Mouse (Mus musculus) spleen, postnatal 4 days (tissue): ENCODE measurements around the gene Cdr2l.
"Not testable (repeated sequence)": the region's sequence is repeated elsewhere in the genome, so short reads cannot be mapped to it uniquely, and the experiment has no call there.

Experiments
- DNase-seq, 2 experiments: peaks; one replicate each; pipeline ENCODE4 v3.0.0; 2022; ENCODE audit warnings: low spot score in 2 of 2

The Cdr2l gene

DNA sequence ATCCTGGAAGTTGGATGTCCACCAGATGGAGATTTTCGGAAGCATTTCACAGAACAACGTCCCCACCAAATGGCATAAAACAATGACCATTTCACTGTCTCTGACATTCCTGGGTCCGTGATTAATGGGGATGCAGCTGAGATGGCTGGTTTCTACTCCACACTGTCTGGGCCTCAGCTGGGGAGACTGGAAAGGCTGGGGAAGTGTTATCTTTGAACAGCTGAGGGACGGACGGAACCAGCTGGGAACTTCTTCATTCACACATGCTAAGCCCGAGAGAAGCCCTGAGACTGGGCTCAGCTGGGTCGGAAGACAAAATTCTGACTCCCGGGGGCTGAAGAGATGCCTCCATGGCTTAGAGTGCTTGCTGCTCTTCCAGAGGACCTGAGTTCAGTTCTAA lies 10.4 kb upstream of the Cdr2l start:
- no peak for DNase-seq

DNA sequence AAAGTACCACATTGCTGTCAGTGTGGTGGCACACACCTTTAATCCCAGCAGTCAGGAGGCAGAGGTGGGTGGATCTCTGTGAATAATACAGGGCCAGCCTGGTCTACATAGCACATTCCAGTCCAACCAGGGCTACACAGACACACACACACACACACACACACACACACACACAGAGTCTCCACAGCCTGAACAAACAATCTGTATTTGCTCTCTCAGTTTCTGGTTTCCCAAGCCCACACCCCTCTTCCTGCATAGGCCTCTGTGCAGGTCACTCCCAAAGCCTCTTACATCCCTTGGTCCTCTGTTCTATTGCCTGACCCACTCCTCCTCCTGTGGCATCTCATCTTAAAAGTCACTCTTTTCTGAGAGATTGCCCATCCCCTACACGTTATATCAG lies 9.7 kb upstream of the Cdr2l start:
- no peak for DNase-seq

DNA sequence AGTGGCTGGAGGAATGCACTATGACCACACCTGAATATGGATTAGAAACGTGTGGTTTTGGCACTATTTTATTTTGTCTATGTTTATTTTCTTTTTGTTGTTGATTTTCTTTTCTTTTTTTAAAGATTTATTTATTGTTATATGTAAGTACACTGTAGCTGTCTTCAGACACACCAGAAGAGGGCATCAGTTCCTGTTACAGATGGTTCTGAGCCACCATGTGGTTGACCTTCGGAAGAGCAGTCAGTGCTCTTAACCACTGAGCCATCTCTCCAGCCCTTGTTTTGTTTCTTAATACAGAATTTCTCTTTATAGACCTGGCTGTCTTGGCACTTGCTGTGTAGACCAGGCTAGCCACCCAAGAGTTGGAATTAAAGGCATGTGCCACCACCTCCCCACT lies 9.0 kb upstream of the Cdr2l start:
- no peak for DNase-seq

DNA sequence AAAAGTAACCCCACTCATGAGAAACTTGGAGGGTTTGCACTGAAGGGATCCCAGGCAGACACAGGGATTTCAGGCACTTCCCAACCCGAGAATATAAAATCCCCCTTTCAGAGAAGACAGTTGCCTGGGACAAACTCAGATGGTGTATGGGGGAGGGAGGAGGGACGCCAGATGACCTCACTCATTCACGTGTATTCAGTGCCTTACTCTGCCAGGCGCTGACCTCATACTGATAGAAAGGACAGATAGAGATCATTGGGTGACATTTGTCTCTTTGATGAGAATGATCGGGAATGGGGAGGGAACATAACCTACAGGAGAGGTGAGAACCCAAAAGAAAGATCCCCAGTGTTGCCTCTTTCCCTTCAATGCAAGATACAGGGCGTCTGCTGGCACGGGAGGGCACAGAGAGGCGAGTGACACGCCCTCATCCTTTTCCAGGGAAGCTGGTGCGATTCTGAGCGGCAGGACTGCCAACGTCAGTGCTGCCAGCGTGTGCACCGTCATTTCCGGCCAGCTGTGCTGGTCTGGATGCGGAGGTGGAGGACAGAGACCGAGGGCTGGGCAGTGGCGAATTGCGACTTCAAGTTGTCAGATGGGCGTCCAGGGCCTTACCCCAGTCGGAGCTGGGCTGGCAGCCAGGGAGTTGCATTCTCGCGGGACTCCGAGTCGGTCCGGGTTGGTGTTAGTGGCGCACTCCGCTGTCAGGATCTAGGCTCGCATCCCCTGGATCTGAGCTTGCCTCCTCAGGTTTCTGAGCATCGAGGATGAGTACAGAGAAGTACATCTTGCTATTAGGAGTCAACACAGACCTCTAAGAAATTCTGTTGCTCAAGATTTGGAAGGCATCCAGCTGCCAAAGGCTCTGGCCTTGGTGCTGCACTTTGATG lies 7.7 kb upstream of the Cdr2l start:
- DNase-seq = no peak

DNA sequence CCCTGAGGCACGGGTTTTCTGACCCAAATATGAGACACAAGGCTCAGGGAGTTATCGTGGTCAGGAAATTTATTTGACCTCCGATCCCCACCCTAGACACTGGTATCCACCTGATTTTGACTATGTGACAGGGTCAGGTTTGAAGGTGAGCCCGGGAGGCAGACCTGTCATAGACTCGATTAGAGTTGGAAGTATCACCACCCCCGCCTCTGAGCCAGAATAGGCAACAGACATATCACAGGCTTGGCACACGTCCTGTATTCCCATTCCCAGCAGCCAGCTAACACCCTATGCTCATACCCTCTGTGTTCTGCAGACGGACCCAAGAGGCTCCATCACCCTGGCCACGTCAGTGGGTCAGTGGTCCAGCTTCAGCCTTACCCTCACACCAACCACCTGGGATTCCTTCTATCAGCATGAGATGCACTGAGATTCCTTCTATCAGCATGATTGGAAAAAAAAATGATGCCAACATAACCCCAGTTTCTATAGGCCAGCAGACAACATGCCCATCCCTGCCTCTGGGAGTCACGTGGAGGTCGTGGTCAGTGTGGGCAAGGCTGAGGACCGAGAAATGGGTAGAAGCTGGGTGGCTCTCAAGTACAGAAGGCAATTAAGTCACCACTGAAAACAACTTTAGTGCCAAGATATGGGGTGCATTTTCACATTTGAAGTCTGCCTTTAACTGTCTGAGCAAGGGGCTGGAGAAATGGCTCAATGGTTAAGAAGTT lies 6.9 kb upstream of the Cdr2l start:
- DNase-seq = no peak

DNA sequence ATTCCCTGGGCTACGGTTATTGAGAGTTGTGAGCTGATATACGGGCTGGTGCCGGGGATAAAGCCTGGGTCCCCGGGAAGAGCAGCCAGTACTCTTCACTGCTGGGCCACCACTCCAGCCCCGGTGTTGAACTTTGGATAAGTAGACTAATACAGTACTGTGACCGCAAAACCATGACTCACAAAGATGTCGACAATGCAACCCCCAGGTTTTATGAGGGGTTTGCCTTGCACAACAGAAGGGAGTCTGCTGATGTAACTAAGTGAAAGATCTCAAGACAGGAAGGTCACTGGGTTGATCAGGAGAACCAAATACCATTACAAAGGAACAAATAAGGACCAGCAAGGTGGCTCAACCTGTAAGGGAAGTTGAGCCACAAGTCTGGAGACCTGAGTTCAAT lies 5.0 kb upstream of the Cdr2l start:
- DNase-seq = no peak

DNA sequence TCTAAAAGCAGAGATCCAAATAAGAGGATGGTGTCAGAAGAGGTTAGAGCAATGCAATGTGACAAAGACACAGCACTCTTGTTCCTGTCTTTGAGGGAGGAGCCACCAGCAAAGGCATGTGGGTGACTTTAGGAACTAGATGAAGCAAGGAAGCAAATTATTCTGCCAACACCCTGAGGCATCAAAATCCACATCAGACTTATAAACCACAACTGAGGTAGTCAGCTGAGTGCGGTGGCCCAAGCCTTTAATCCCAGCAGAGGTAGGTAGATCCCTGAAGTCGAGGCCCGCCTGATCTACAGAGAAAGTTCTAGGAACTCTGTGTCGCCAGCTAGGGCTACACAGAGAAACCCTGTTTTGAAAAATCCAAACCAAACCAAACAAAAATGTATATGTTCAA lies 4.5 kb upstream of the Cdr2l start:
- DNase-seq = no peak

DNA sequence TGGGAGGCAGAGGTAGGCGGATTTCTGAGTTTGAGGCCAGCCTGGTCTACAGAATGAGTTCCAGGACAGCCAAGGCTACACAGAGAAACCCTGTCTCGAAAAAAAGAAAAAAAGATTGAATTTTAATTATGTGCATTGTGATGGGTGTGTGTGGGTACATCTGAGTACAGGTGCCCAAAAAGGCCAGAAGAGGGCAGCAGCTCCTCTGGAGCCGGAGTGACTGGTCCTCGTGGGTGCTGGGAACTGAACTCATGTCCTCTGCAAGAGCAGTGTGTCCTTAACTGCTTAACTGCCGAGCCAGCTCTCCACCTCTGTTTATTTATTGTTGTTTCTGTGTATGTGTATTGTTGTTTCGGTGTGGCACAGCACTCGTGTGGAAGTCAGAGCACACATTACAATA lies 3.9 kb upstream of the Cdr2l start:
- DNase-seq = no peak

DNA sequence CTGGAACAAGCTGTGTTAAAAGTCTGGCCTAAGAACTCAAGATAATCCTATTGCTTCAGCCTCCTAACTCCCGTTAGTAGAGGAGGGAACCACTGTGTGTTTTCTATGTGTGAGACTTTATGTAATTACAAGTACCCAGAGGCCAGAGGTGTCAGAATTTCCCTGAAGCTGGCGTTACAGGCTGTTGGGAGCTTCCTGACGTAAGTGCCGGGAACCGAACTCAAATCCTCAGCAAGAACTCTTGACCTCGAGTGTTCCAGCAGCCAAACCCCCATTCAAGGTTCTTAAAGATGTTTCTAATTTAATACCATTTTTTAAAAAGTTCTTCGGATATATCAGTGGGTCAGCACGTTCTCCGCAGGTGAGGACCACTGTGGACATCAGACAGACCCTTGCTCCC lies 440 bp upstream of the Cdr2l start:
- DNase-seq = no peak

DNA sequence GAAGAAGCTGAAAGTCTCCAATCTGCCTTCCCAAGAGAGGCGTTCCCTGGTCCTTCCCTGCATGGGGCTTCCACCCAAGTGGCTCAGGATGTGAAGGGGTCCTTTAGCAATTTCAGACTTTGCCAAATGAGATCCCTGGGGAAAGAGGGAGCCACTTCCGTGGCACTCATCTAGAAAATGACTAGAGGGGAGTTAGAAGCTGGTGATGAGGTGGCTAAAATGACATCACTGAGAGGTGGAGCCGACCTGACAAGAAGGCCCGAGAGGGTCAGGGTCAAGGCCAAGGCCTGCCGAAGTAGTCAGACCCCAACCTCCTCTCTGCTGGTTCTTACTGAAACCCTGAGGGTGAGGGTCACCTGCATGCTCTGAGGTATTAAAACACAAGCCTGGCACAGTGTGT lies 1.2 kb downstream of the Cdr2l start:
- no peak for DNase-seq

DNA sequence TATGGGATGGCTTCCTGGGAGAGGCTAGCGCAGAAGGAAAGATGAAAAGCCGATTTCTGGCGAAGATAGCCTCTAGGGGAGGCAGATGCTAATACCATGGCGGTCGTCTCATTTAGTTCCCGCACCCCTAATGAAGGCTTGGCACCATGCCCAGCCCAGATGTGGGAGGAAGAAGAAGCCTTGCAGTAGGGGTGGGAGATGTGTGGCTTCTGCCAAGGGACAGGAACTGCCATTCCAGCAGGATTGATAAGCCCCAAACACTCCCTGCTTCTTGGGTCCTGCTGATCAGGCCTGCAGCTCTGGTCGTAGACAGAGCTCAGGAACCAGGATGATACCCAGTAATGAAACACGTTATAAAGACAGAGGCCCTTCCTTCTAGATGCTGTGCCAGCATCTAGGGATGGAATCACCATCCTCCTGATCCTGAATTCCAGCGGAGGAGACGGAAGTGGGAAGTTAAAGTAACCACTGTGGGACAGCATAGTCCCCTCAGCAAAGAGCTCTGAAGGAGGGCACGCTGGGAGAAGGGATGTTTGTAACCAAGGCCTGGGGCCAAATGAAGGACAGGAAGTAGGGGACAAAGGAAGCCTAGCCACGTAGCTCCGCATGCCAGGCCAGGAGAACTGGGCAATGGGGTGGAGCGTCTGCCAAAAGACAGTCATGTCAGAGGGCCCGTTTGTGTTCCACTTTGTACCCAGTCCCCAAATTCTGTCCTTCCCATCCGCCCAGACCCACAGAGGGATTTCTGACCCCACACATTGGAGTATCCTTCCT lies 2.2 kb downstream of the Cdr2l start:
- DNase-seq = no peak

DNA sequence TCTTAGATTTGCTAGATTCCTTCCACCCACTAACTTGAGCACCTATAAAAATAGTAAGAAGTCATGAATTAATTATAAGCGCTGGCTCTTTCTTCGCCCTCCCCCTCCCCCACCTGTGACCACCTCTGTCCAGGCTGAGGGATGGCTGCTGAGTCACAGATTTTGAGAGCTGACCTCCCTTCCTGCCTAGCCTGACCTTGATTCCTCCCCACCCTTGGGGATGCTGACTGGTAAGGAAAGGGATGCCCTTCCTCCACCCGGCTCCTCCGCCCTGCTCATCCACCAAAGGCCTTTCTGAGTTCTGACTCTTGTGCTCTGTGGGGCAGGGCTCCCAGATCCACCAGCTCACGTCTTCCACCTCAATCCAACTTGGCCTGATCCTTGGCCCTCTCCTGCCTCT lies 2.9 kb downstream of the Cdr2l start:
- DNase-seq = no peak

DNA sequence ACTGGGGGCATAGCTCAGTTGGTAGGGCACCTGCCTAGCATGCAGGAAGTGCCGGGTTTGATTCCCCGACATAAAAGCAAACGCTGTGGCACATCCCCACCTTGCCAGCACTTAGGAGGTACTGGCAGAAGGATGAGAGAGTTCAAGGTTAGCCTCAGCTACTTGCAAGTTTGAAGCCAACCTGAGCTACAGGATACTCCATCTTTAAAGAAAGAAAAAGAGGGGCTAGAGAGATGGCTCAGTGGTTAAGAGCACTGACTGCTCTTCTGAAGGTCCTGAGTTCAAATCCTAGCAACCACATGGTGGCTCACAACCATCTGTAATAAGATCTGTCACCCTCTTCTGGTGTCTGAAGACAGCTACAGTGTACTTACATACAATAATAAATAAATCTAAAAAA lies 5.1 kb downstream of the Cdr2l start:
- DNase-seq = not testable (repeated sequence)

DNA sequence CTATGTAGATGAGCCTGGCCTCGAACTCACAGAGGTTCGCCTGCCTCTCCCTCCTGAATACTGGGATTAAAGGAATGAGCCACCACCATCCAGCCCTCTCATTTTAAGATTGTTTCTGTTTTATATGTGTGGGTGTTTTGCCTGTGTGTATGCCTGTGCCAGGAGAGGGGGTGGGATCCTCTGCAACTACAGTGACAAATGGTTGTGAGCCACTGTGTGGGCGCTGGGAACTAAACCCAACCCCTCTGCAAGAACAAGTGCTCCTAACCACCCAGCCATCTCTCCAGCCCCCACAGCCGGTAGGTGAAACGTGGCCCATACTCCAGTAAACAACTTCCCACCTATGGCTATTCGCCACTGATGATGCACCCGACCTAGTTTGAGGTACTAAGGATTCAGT lies 9.6 kb downstream of the Cdr2l start:
- DNase-seq = no peak

DNA sequence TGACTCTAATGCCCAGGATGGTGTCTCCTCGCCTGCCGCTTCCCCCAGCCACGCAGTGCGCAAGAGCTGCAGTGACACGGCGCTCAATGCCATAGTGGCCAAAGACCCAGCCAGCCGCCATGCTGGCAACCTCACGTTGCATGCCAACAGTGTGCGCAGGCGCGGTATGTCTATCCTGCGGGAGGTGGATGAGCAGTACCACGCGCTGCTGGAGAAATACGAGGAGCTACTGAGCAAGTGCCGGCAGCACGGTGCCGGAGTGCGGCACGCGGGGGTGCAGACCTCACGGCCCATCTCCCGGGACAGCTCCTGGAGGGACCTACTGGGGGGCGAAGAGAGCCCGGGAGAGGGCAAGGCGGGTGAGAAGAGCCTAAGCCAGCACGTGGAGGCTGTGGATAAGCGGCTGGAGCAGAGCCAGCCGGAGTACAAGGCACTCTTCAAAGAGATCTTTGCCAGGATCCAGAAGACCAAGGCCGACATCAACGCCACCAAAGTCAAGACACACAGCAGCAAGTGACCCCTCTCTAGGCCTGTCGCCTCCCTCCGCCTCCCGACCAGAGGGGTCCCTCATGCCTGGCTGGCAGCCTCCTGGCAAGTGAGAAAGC lies 12.1 kb downstream of the Cdr2l start:
- no peak for DNase-seq

DNA sequence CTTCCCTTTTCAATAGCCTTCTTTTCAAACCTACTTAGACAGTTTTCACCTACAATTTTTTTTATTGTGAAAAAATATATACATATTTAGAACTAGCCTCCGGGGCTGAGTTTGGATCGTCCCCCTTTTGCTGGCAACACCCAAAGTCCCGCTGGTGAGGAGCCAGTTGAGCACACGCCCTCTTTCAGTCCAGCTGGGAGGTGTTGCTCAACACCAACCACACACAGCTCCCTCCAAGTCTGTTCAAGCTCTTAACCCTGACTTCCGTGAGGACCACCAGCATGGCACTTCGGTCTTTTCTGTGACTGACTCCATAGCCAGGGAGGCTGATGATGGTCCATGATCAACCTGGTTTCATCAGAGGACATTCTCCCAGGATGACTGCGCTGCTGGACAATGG lies 16.4 kb downstream of the Cdr2l start:
- DNase-seq = no peak

DNA sequence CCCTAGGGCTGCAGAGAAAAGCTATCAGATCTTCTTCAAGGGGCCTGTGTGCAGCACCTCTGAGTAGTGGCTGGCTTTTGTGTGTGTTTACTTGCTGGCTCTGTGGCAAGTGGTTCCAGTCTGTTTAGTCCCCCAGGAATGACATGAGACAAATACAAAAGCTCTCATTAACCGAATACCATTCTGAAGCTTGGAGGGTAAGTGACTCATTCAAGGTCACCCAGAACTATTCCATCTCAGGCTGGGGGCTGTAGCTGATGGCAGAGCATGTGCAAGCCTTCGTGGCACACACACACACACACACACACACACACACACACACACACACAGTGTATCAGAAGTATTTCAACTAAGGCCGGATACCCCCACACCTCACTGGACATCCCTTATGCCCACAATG lies 18.4 kb downstream of the Cdr2l start:
- DNase-seq = no peak

DNA sequence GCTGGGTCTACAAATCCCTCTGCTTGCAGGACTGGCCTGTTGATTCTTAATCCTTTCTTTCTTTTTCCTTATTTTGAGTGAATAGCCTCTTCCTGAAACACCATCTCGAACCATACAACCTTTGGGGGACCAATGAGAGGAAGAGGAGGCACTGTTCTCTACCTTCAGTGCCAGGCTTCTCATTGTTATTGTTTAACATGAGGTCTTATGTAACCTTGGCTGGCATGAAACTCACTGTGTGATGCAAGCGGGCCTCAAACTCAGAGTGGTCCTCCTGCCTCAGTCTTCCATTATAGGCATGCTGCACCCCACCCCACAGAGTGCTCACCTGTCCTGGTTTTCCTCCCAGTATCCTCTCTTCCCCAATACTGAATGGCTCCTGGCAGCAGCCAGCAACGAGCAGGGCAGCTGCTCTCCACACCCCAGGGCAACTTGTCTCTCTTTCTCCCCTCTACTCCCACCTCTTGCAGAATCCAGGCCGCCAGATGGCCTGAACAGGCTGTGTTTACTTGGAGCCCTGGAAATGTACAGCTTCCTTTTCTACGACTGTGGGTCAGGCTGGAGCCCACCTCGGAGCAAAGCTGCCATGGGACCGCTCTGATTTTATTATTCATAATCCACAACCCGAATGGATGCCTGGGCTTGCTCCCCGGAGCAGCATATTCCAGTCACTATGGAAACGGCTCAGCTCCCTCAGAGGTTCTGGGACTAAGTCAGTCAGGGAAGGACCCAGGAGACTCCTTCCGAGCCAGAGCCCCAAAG lies 19.1 kb downstream of the Cdr2l start:
- no peak for DNase-seq

DNA sequence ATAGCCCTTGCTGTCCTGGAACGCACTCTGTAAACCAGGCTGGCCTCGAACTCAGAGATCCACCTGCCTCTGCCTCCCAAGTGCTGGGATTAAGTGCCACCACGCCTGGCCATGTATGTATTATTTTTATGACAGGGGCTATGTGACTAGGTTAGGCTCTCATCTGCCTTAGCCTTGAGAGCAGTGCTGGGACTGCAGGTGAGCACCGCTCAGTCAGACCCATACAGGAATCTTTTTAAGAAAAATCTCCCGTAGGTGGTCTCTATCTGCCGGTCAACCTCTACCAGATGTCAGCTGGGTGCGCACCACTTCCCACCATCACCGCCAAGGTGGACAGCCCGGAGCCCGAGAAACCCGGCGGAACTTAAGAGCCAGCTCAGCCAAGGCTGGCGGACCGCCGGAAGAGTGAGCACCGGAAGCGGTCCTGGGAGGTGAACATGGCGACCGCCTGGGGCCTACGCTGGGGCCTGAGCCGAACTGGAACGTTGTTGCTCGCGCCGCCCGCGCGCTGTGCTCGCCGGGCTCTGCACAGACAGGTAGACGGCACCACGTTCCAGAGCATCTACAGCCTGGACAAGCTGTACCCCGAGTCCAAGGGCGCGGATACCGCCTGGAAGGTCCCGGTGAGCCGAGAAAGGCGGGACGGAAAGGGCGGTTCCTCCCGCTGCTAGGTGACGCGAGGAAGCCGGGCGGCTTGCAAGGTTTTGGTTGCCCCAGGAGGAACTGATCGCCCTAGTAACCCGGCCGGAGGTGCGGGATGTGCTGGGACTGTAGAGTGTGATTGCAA lies 21.8 kb downstream of the Cdr2l start, which contains the start of gene Mrpl58:
Gene Mrpl58 (plus strand): TSS at position 415 of the 787 bp plus-strand sequence.
- peak; percentile 79 to 91 for DNase-seq

DNA sequence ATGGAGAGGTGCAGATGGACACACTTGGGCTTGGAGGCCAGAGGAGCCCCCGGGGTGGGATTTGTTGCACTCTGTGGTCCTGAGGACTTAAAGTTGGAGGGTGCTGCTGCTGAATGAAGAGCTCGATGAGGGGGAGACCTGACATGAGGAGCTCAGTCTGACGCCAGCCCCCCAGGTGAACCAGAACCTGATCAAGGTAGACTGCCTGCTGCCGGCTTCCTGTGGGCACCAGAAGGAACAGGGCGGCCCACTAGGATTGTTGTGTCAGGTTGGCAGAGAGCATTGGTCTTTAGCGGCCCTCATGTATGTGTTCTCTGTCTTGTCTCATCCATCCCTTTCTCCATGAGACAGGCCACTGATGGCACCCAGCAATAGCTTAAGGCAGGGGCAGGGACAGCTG lies 24.0 kb downstream of the Cdr2l start:
- no peak for DNase-seq
